Mouse (Mus musculus) MEL (cell line): ENCODE data around the gene Fam114a2. TPM values are rescaled to one million over a fixed set of nuclear protein-coding genes. Genes with fewer than 3 reads are reported as not detected.

Experiments used
- polyA plus RNA-seq, 2 experiments: library from polyadenylated mRNA; stranded (reverse) in 1 of 2; unstranded in 1 of 2; fragments of >175 nt in 1 of 2; fragments of >200 nt in 1 of 2; gene quantifications; 2 replicates each; pipeline versions ENCODE4 v1.2.1 to v1.2.4; 2012; ENCODE audit warnings: low replicate concordance in 2 of 2, low read depth in 1 of 2; ENCODE audit not compliant: insufficient read length in 2 of 2, insufficient read depth in 1 of 2, missing spikeins in 1 of 2
- total RNA-seq: library from RNA; depleted of rRNA; stranded (reverse); fragments of 300-350 nt; gene quantifications from 2 replicates; pipeline ENCODE4 v1.2.3, GENCODE M21; 2012; rRNA removed

The Fam114a2 gene
- total and polyA plus RNA-seq, 3 experiments: 39.5 to 42.3 TPM; not detected in 1

Other genes with a start within 250 kb of the Fam114a2 start
- gene Mfap3, start within 50 bp of the Fam114a2 start, total RNA-seq: 18.6 and 21.2 TPM in 2 replicates
- gene Mfap3, start within 50 bp of the Fam114a2 start, polyA plus RNA-seq: 10 to 100 TPM in 1 of 2 experiments, not detected in 1; 22.7 TPM
- gene Galnt10, start 126.8 kb upstream of the Fam114a2 start, total RNA-seq: 23.5 and 27.4 TPM in 2 replicates
- gene Galnt10, start 126.8 kb upstream of the Fam114a2 start, polyA plus RNA-seq: 10 to 100 TPM in 1 of 2 experiments, not detected in 1; 26.7 TPM